Mouse (Mus musculus) C2C12 (cell line): ENCODE measurements around the gene Pax9. TPM values are rescaled to one million over a fixed set of nuclear protein-coding genes. Genes with fewer than 3 reads are reported as not detected.

Experiments
- H3K27me3 ChIP-seq: one replicate; pipeline ENCODE4 v1.6.1; 2011; ENCODE audit not compliant: control insufficient read depth, insufficient read depth, insufficient read length
- H3K36me3 ChIP-seq: one replicate; pipeline ENCODE4 v1.6.1; 2011; ENCODE audit not compliant: control insufficient read depth, insufficient read depth
- H3K4me3 ChIP-seq: one replicate; pipeline ENCODE4 v1.5.1; 2011; ENCODE audit warnings: mild to moderate bottlenecking, control low read depth; ENCODE audit not compliant: poor library complexity, insufficient read depth, severe bottlenecking
- H3K79me2 ChIP-seq: one replicate; pipeline ENCODE4 v1.6.1; 2011; ENCODE audit not compliant: control insufficient read depth, insufficient read depth
- H3K79me3 ChIP-seq: one replicate; pipeline ENCODE4 v1.6.1; 2011; ENCODE audit warnings: low read depth, control low read depth
- H3ac ChIP-seq: one replicate; pipeline ENCODE3; 2011; ENCODE audit warnings: low read depth; ENCODE audit not compliant: control insufficient read depth, insufficient read length
- CEBPB ChIP-seq: IDR thresholded peaks from one replicate; pipeline ENCODE4 v1.6.1; 2011; ENCODE audit warnings: low read depth, mild to moderate bottlenecking, control low read depth, moderate library complexity
- CTCF ChIP-seq: IDR thresholded peaks from one replicate; pipeline ENCODE4 v1.5.1; 2011; ENCODE audit not compliant: control insufficient read depth, insufficient read depth, insufficient read length
- FOSL1 ChIP-seq: IDR thresholded peaks from one replicate; pipeline ENCODE4 v1.8.0; 2011; ENCODE audit warnings: mild to moderate bottlenecking, low read length; ENCODE audit not compliant: poor library complexity, insufficient read depth, severe bottlenecking
- MAX ChIP-seq: IDR thresholded peaks from one replicate; pipeline ENCODE4 v1.6.1; 2011; ENCODE audit warnings: mild to moderate bottlenecking, control low read depth
- MYOD1 ChIP-seq: IDR thresholded peaks from one replicate; pipeline ENCODE4 v1.6.1; 2011; ENCODE audit warnings: low read depth; ENCODE audit not compliant: control insufficient read depth, insufficient read length
- MYOG ChIP-seq: IDR thresholded peaks from one replicate; pipeline ENCODE4 v1.6.1; 2011; ENCODE audit not compliant: control insufficient read depth, insufficient read length; ENCODE audit errors: extremely low read depth
- USF1 ChIP-seq: IDR thresholded peaks from one replicate; pipeline ENCODE4 v1.6.1; 2011; ENCODE audit warnings: low read depth, mild to moderate bottlenecking, control low read depth, moderate library complexity
- polyA plus RNA-seq: library from polyadenylated mRNA; unstranded; fragments of >200 nt; fragmentation: generic; extraction: Trizol; gene quantifications from one replicate; pipeline ENCODE4 v1.2.1, GENCODE M21; 2012; ENCODE audit warnings: missing spikeins

Pax9 gene
- polyA plus RNA-seq, 1 experiment = 0.01 TPM

DNA sequence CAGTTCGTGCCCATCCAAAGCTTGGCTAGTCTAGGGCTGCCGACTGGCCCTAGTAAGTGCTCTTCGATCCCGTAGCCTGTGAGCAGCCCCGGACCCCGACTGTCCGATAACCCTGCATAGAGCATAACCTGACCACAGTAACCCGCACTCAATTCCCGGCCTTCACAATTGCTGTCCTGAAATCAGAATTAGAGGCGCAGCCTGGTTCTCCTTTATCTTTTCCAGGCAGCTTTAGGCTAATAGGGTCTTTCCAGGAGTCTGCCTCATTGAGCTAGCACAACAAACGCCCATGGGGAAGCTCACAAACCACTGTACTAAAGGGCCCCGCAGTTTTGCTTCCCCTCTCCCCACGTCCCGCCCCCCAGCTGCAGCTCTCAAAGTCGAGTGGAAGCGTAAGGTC is 1.2 kb upstream of the Pax9 start:
- Histone ChIP-seq H3ac (no peak overlapping the region), H3K79me2 (no peaks in the 10 kb centered on the region), H3K79me3 (no peaks in the 10 kb centered on the region), H3K4me3 (no peak overlapping the region), H3K36me3 (no peaks in the 10 kb centered on the region), H3K27me3 (peaks cover 39% of the 10 kb centered on the region)
- TF ChIP-seq CTCF = no peak
- no peak for TF ChIP-seq MYOD1
- no peak for TF ChIP-seq FOSL1
- no peak for TF ChIP-seq MAX
- TF ChIP-seq MYOG = no peak
- TF ChIP-seq USF1 = no peak
- TF ChIP-seq CEBPB = no peak

- no peaks in the 10 kb centered on the region for H3K79me3 ChIP-seq
- no peak overlapping the region for H3K4me3 ChIP-seq
- H3ac ChIP-seq = no peak overlapping the region
- H3K79me2 ChIP-seq = no peaks in the 10 kb centered on the region
- peaks cover 46% of the 10 kb centered on the region for H3K27me3 ChIP-seq
- TF ChIP-seq FOSL1 = no peak
- no peak for TF ChIP-seq CEBPB
- TF ChIP-seq MYOG = no peak
- TF ChIP-seq MAX = no peak
- no peaks in the 10 kb centered on the region for H3K36me3 ChIP-seq
These were observed 566 bp upstream of the Pax9 start for GRCm38 (mm10) chr12:56691001-56691400.

DNA sequence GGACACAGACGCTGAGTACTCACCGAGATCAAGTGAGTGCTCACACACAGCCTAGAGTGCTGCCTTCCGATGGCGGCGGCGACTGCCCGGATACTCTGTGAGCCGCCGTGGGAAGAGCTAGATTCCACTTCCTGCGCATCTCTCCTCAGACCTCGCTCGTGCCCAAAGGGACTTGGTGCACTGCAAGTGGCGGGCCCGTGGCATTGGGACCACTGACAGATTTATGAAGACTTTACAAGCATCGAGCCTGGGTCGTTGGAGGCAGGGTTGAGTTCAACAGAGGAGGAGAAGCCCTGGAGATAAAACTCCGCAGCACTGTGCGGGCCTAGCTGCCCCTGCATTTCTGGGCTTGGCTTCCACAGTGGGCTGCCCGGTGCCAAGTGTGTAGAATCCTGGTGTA is 969 bp downstream of the Pax9 start:
- Histone ChIP-seq H3K27me3 (peaks cover 61% of the 10 kb centered on the region), H3ac (no peak overlapping the region), H3K79me2 (no peaks in the 10 kb centered on the region), H3K79me3 (no peaks in the 10 kb centered on the region), H3K36me3 (no peaks in the 10 kb centered on the region), H3K4me3 (no peak overlapping the region)
- TF ChIP-seq FOSL1 = no peak
- no peak for TF ChIP-seq CEBPB
- no peak for TF ChIP-seq CTCF
- TF ChIP-seq MAX = no peak
- TF ChIP-seq MYOG = no peak
- no peak for TF ChIP-seq USF1
- no peak for TF ChIP-seq MYOD1

GRCm38 (mm10) chr12:56693411-56694098 is 2.0 kb downstream of the Pax9 start:
- H3K79me2 ChIP-seq = no peaks in the 10 kb centered on the region
- H3K27me3 ChIP-seq = peaks cover 61% of the 10 kb centered on the region
- H3ac ChIP-seq = no peak overlapping the region
- TF ChIP-seq MYOG (no peak), CEBPB (no peak), FOSL1 (no peak), USF1 (no peak), MAX (no peak), CTCF (no peak), MYOD1 (no peak)
- H3K4me3 ChIP-seq = no peak overlapping the region
- H3K79me3 ChIP-seq = no peaks in the 10 kb centered on the region
- no peaks in the 10 kb centered on the region for H3K36me3 ChIP-seq

- Histone ChIP-seq H3K79me3 (no peaks in the 10 kb centered on the region), H3K27me3 (peaks cover 58% of the 10 kb centered on the region), H3K36me3 (no peaks in the 10 kb centered on the region), H3K79me2 (no peaks in the 10 kb centered on the region), H3K4me3 (no peak overlapping the region), H3ac (no peak overlapping the region)
- no peak for TF ChIP-seq CTCF
These were observed 2.8 kb downstream of the Pax9 start for GRCm38 (mm10) chr12:56694361-56694760.

DNA sequence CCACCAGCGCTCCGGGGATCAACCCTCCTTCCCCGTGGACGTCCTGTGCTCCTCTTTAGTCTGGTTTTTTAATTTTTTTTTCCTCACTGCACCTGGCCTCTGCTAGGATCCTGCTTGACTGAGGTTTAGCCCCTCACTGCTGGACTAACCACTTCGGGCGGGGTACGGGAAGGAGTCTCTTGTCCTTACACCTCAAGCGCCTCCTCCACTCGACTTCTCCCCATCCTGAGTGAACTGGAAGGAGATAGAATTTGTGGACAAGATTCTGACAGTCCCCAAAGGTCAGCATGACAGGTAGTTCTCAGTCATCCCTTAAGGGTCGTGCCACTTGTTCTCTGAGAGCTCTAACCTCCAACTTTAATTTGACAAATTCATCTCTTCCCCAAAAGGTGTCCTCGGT is 3.4 kb downstream of the Pax9 start:
- peaks cover 58% of the 10 kb centered on the region for H3K27me3 ChIP-seq
- TF ChIP-seq CEBPB = no peak
- no peak for TF ChIP-seq FOSL1

More for the DNA sequence above, 3.4 kb downstream of the Pax9 start:
- Histone ChIP-seq H3K79me2 (no peaks in the 10 kb centered on the region), H3K36me3 (no peaks in the 10 kb centered on the region), H3K79me3 (no peaks in the 10 kb centered on the region), H3K4me3 (no peak overlapping the region), H3ac (no peak overlapping the region)
